In the genomic region with DNA sequence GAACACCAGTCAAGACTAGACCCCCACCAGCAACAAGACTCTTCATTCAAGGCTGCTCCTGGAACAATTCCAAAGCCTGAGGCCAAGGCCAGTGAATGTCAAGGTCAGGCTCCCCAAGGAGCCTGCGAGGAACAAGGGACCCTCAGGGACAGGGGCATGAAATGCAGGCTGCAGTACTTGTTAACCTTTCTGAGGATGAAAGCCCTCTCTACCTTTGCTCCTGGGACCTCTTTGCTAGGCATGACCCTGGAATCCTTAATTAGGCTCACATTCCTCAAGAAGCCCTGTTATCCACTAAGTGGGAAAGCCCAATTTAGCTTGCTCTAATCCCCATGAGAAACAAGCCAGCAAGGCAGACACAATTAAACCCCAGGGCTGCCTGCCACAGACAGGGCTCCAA, we compare ENCODE assay signal across 17 mouse cellular contexts.
DNase-seq lines count a peak whose midpoint lies in the region; ATAC-seq lines count a peak whose summit lies in the region.
"Had no signal": no experiment of that assay in that cellular context is flagged by ENCODE, and none has a peak within 500 bp of the region (broad histone marks: within the 10 kb centered on the region; RNA-seq: fewer than 3 reads in every experiment).

No protein-coding gene starts in this region.

- no peaks in the 10 kb centered on the region for H3K9me3 ChIP-seq in heart, embryonic 11.5 days (replicated peaks; ENCODE audit: control insufficient read depth, low read length)
- H3K9me3 ChIP-seq in embryonic facial prominence, embryonic 11.5 days (replicated peaks; ENCODE audit: control insufficient read depth, low read length), result no peaks in the 10 kb centered on the region
- no peaks in the 10 kb centered on the region for H3K9me3 ChIP-seq in limb, embryonic 12.5 days
- H3K9me3 ChIP-seq: embryonic facial prominence, embryonic 13.5 days; hindbrain, embryonic 15.5 days; liver, embryonic 12.5 days; midbrain, embryonic 13.5 days; neural tube, embryonic 12.5 days had no signal

- peak; percentile 76 for DNase-seq in heart, adult 11 months
- peak; percentile 89 for DNase-seq in ES-CJ7 (ENCODE audit: low read depth, low spot score)
- DNase-seq in embryonic facial prominence, embryonic 11.5 days (ENCODE audit: low spot score), result no peak
- DNase-seq in spleen, postnatal 10 days (ENCODE audit: low spot score in 2 of 2), result no peak
- no peak for DNase-seq in right cerebral cortex, adult 2 months (ENCODE audit: low spot score in 2 of 2)
- no peak for DNase-seq in thymus, postnatal 0 days (ENCODE audit: low spot score)
- DNase-seq: cerebellum, adult 11 months; kidney, postnatal 14 days; lung, postnatal 10 days; thymus, postnatal 36 days had no signal

- no peak for ATAC-seq in heart, embryonic 11.5 days (replicated peaks; ENCODE audit: insufficient number of reproducible peaks, low FRiP score, low TSS enrichment)
- peak; percentile 35 for ATAC-seq in embryonic facial prominence, embryonic 11.5 days (replicated peaks; ENCODE audit: insufficient number of reproducible peaks, low FRiP score, low TSS enrichment, low read depth)
- ATAC-seq in limb, embryonic 12.5 days (ENCODE audit: insufficient number of reproducible peaks, insufficient read depth, low FRiP score, low TSS enrichment, low read depth), result no peak
- ATAC-seq: liver, embryonic 12.5 days; midbrain, embryonic 13.5 days had no signal

- no peak overlapping the region for H3K9ac ChIP-seq in heart, embryonic 11.5 days (ENCODE audit: low read depth, low read length)
- no peak overlapping the region for H3K9ac ChIP-seq in embryonic facial prominence, embryonic 11.5 days (replicated peaks; ENCODE audit: low read length)
- H3K9ac ChIP-seq in limb, embryonic 12.5 days (replicated peaks), result no peak overlapping the region
- H3K9ac ChIP-seq: embryonic facial prominence, embryonic 13.5 days; hindbrain, embryonic 15.5 days; liver, embryonic 12.5 days; midbrain, embryonic 13.5 days; neural tube, embryonic 12.5 days had no signal

- peaks cover 18% of the 10 kb centered on the region for H3K4me1 ChIP-seq in heart, embryonic 11.5 days (ENCODE audit: control insufficient read depth, insufficient read depth, low read length)
- no peaks in the 10 kb centered on the region for H3K4me1 ChIP-seq in embryonic facial prominence, embryonic 11.5 days (ENCODE audit: control insufficient read depth, insufficient read depth, low read length)
- peaks cover 64% of the 10 kb centered on the region for H3K4me1 ChIP-seq in limb, embryonic 12.5 days (replicated peaks)
- H3K4me1 ChIP-seq: hindbrain, embryonic 15.5 days had no signal

- H3K4me2 ChIP-seq in heart, embryonic 11.5 days, result no peak overlapping the region
- no peak overlapping the region for H3K4me2 ChIP-seq in embryonic facial prominence, embryonic 11.5 days (ENCODE audit: low read depth, low read length)
- no peak overlapping the region for H3K4me2 ChIP-seq in limb, embryonic 12.5 days
- H3K4me2 ChIP-seq: embryonic facial prominence, embryonic 13.5 days; hindbrain, embryonic 15.5 days; liver, embryonic 12.5 days; midbrain, embryonic 13.5 days; neural tube, embryonic 12.5 days had no signal

- H3K36me3 ChIP-seq in heart, embryonic 11.5 days (ENCODE audit: control insufficient read depth, insufficient read depth, low read length), result no peaks in the 10 kb centered on the region
- no peaks in the 10 kb centered on the region for H3K36me3 ChIP-seq in embryonic facial prominence, embryonic 11.5 days (replicated peaks; ENCODE audit: control insufficient read depth, insufficient read depth, low read depth, low read length)
- H3K36me3 ChIP-seq in limb, embryonic 12.5 days, result peaks cover 62% of the 10 kb centered on the region
- H3K36me3 ChIP-seq: hindbrain, embryonic 15.5 days; liver, embryonic 12.5 days; midbrain, embryonic 13.5 days; neural tube, embryonic 12.5 days had no signal

- H3K4me3 ChIP-seq in heart, embryonic 11.5 days (ENCODE audit: low read depth, low read length), result no peak overlapping the region
- H3K4me3 ChIP-seq in embryonic facial prominence, embryonic 11.5 days (ENCODE audit: low read depth, low read length), result no peak overlapping the region
- no peak overlapping the region for H3K4me3 ChIP-seq in limb, embryonic 12.5 days (replicated peaks)
- H3K4me3 ChIP-seq: embryonic facial prominence, embryonic 13.5 days; hindbrain, embryonic 15.5 days; liver, embryonic 12.5 days; midbrain, embryonic 13.5 days; neural tube, embryonic 12.5 days had no signal

- 36% methylated on average over 1 of the region's 1 CpGs for WGBS in heart, embryonic 11.5 days (ENCODE audit: insufficient replicate concordance)
- 43% methylated on average over 1 of the region's 1 CpGs for WGBS in embryonic facial prominence, embryonic 11.5 days
- 30% methylated on average over 1 of the region's 1 CpGs for WGBS in limb, embryonic 12.5 days

- no peaks in the 10 kb centered on the region for H3K27me3 ChIP-seq in heart, embryonic 11.5 days (ENCODE audit: control insufficient read depth, insufficient read depth, low read length)
- no peaks in the 10 kb centered on the region for H3K27me3 ChIP-seq in embryonic facial prominence, embryonic 11.5 days (ENCODE audit: control insufficient read depth, insufficient read depth, low read length)
- H3K27me3 ChIP-seq in limb, embryonic 12.5 days, result no peaks in the 10 kb centered on the region
- H3K27me3 ChIP-seq: embryonic facial prominence, embryonic 13.5 days; hindbrain, embryonic 15.5 days; liver, embryonic 12.5 days; midbrain, embryonic 13.5 days; neural tube, embryonic 12.5 days had no signal

- H3K27ac ChIP-seq in heart, embryonic 11.5 days (ENCODE audit: low read depth, low read length), result no peak overlapping the region
- H3K27ac ChIP-seq in embryonic facial prominence, embryonic 11.5 days (replicated peaks; ENCODE audit: low read depth, low read length), result no peak overlapping the region
- H3K27ac ChIP-seq in limb, embryonic 12.5 days, result peak overlapping the region; percentile 70
- H3K27ac ChIP-seq: embryonic facial prominence, embryonic 13.5 days; hindbrain, embryonic 15.5 days; liver, embryonic 12.5 days; midbrain, embryonic 13.5 days; neural tube, embryonic 12.5 days had no signal

Comparison
In these comparisons a context has a peak if more than half of its experiments do, and no peak if none do; other contexts are left out.
1. DNase-seq: peak in heart, adult 11 months (single experiment) and ES-CJ7 (single experiment); none in embryonic facial prominence, embryonic 11.5 days (single experiment), spleen, postnatal 10 days (0 of 2), right cerebral cortex, adult 2 months (0 of 2) and thymus, postnatal 0 days (single experiment).